Mouse (Mus musculus) hindbrain, embryonic 10.5 days (tissue): ENCODE data around the gene Bahcc1. TPM values are rescaled to one million over a fixed set of nuclear protein-coding genes. Genes with fewer than 3 reads are reported as not detected.

Experiments used
- DNase-seq: peaks from one replicate; pipeline ENCODE4 v3.0.0-alpha.2; 2017; ENCODE audit warnings: low spot score
- H3K27ac ChIP-seq: fragments of 300-500 bp; sonication (generic); 2 replicates; pipeline ENCODE4 v1.5.1; 2016; ENCODE audit warnings: mild to moderate bottlenecking, moderate library complexity
- H3K27me3 ChIP-seq: fragments of 300-500 bp; sonication (generic); 2 replicates; pipeline ENCODE4 v1.6.1; 2016; ENCODE audit warnings: mild to moderate bottlenecking; ENCODE audit not compliant: poor library complexity, insufficient read depth, severe bottlenecking
- H3K36me3 ChIP-seq: fragments of 300-500 bp; sonication (generic); 2 replicates; pipeline ENCODE4 v1.6.1; 2016; ENCODE audit warnings: mild to moderate bottlenecking, moderate library complexity
- H3K4me1 ChIP-seq: fragments of 300-500 bp; sonication (generic); replicated peaks from 2 replicates; pipeline ENCODE4 v1.6.1; 2016; ENCODE audit warnings: mild to moderate bottlenecking
- H3K4me3 ChIP-seq: fragments of 300-500 bp; sonication (generic); 2 replicates; pipeline ENCODE4 v1.5.1; 2016; ENCODE audit warnings: mild to moderate bottlenecking, moderate library complexity
- H3K9me3 ChIP-seq: fragments of 300-500 bp; sonication (generic); 2 replicates; pipeline ENCODE4 v1.6.1; 2016; ENCODE audit warnings: mild to moderate bottlenecking, moderate library complexity
- WGBS: fragments of 180-500 bp; shearing (Covaris S2); methylation state at CpG from one replicate; pipeline ENCODE4 v1.1.7; 2016; 5-methylcytosine and 5-hydroxymethylcytosine counted together
- polyA plus RNA-seq: library from polyadenylated mRNA; unstranded; fragments of >200 nt; fragmentation: Nextera tagmentation; extraction: Ambion mirVana; gene quantifications from 2 replicates; pipeline ENCODE4 v1.2.1, GENCODE M21; 2016

Gene Bahcc1
- polyA plus RNA-seq, 1 experiment from 2014 or later: 17.0 TPM

DNA sequence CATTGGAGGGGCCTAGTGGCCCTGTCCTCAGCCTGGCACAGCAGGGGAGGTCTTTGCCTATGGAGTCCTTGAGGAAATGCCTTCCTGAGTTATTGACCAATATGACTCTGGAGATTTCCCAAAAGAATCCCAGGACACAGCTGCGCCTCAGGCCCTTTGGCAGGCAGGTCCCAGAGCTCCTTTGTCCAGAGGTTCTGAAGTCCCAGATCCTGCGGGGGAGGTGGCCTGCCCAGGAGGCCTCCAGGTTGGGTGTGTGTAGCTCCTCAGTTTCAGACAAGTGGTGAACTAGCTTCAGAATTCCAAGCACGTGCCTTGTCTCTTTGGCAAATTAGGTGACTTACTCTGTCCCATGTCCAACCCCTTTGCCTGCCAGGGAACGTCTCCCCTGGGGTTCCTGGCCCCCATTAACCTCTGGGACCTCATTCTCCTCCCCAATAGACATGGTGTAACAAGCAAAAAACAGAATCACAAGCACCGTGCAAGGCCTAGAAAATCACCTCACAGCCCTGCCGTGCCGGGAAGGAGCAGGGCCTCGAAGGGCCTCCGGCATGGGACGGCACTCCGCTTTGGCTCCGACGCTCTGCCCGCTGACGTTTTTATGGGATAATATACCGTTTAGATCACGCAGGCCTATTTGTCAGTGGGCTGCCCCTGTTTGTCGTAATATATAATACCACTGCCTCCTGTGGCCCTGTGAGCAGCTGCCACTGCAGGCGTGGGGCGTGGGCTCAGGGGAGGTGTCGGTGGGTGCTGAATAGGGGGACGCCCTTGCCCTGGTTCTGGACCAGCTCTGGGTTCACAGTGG, 10.2 kb downstream of the Bahcc1 start:
- no peak for DNase-seq
- Histone ChIP-seq H3K4me3 (peak overlapping the region; percentile 33), H3K27ac (peak overlapping the region; percentile 100), H3K4me1 (peaks cover 96% of the 10 kb centered on the region), H3K27me3 (no peaks in the 10 kb centered on the region), H3K9me3 (no peaks in the 10 kb centered on the region), H3K36me3 (peaks cover 42% of the 10 kb centered on the region)
- 52% methylated on average over 22 of the region's 22 CpGs for WGBS

DNA sequence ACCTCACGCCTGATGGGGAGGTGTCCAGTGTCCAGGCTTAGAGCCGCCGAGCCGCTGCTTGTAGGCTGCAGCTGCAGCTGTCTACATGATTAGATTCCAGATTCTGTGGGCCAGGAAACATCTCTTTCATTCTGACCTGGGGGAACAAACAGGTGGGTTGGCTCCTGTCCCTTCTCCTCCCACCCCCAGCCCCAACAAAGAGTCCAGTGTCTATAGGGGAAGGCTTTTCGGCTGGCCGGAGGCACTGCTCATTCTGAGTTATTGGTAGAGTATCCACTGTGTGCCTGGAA, 10.7 kb downstream of the Bahcc1 start:
- H3K27ac ChIP-seq: peak overlapping the region; percentile 100
- 63% methylated on average over 6 of the region's 6 CpGs for WGBS
- DNase-seq: no peak

DNA sequence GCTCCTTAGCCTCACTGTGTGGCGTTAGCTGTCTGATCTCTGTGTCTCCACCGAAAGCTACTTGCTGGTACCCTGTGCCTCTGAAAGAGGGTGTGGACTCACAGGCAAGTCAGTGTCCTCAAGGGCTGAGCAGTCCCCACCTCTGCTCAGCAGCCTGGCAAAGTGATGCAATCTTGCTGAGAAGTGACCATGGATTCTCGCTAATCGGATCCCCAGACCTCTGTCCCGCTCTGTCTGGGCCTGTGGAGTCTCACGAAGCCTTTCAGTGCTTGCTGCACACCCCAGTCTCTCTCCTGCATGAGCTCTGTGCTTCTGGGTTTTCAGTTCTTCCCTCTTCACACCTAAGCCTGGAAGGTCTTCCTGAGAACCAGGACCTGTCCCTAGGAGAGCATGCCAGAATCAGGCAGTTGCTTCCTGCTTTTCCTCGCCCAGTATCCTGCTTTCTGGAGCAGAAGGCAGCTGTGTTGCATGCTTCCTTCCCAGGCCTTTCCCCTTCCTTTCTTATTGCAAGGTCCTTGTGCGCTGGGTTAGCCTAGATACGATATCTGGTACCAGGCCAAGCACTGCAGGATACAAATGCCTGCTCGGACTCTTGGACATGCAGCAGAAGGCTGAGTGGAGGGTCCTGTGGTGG, 15.5 kb downstream of the Bahcc1 start:
- peaks cover 84% of the 10 kb centered on the region for H3K36me3 ChIP-seq

More for the DNA sequence above, 10.7 kb downstream of the Bahcc1 start:
- peaks cover 97% of the 10 kb centered on the region for H3K4me1 ChIP-seq
- no peaks in the 10 kb centered on the region for H3K27me3 ChIP-seq
- peaks cover 47% of the 10 kb centered on the region for H3K36me3 ChIP-seq
- H3K4me3 ChIP-seq: peak overlapping the region; percentile 33
- H3K9me3 ChIP-seq: no peaks in the 10 kb centered on the region

DNA sequence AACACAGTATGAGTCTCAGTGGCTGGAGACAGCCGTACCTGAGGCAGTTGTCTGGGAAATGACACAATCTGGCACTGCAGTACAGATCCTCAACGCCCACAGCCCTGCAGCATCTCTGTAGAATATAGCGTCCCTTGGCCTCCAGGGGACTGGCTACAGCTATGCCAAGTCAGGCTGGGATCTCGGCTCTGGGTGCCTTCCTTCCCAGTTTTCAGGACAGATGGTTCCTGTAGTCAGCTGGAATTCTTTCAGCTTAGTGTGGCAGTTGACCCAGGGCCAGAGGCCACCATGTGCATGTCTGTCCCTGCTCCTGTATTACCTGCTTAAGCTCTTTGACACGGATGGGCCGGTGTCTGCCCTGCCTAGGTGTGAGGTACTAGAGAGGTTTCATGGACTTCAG, 16.2 kb downstream of the Bahcc1 start:
- no peaks in the 10 kb centered on the region for H3K9me3 ChIP-seq
- H3K27ac ChIP-seq: peak overlapping the region; percentile 36
- H3K36me3 ChIP-seq: peaks cover 85% of the 10 kb centered on the region
- no peak for DNase-seq
- WGBS: 83% methylated on average over 6 of the region's 6 CpGs
- H3K4me1 ChIP-seq: peaks cover 94% of the 10 kb centered on the region
- no peak overlapping the region for H3K4me3 ChIP-seq
- H3K27me3 ChIP-seq: no peaks in the 10 kb centered on the region

More for the DNA sequence above, 15.5 kb downstream of the Bahcc1 start:
- DNase-seq: no peak
- Histone ChIP-seq H3K9me3 (no peaks in the 10 kb centered on the region), H3K27me3 (no peaks in the 10 kb centered on the region), H3K4me3 (no peak overlapping the region), H3K27ac (peak overlapping the region; percentile 36), H3K4me1 (peaks cover 94% of the 10 kb centered on the region)
- WGBS: 82% methylated on average over 10 of the region's 10 CpGs

DNA sequence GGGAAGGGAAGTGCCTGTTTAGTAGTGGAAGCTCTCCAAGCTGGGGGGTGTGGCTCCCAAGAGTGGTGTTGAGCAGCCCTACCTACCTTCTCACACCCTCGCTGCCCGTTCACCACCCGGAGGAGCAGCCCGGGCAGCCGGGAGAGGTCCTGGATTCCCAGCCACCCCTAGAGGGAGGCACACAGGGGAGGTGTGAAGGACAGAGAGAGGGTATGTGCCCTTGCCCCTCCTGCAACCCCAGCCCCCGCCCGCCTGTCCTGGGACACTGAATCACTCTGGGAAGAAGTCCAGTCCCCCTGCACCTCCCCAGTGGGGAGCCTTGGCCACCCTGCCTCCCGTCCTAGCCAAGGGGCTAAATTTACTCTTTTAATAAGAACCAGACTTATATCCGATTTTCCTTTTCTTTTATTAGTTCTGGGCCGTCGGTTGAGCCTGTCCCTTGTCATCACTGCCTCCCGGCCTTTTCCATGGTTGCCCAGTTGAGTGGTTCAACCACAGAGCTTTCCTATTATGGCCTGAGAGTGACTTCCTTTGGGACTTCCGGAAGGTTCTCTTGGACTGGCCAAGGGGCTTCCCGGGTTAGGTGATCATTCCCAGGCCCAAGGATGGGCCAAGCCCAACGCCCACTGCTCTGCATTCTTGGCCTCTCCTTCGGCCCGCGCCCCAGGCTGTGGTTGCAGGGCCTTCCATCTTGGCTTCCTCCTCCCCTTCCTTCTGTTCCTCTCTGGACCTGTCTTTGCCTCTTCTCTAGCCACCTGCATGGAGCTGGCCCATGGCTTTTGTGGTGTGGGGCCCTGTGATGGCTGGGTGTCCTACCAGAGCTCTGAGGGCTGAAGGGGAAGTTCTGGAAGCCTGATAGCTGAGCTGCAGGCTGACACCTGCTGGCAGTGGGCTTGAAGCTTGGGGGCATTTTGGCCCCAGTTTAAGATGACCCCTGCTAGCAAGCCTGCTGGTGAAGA, 18.5 kb downstream of the Bahcc1 start:
- Histone ChIP-seq H3K27ac (peak overlapping the region; percentile 79), H3K27me3 (no peaks in the 10 kb centered on the region), H3K4me3 (peak overlapping the region; percentile 18; the same call in 1 of the 2 replicates), H3K36me3 (peaks cover 69% of the 10 kb centered on the region), H3K4me1 (peaks cover 95% of the 10 kb centered on the region), H3K9me3 (no peaks in the 10 kb centered on the region)
- whole genome bisulfite sequencing: 77% methylated on average over 18 of the region's 18 CpGs
- no peak for DNase-seq

DNA sequence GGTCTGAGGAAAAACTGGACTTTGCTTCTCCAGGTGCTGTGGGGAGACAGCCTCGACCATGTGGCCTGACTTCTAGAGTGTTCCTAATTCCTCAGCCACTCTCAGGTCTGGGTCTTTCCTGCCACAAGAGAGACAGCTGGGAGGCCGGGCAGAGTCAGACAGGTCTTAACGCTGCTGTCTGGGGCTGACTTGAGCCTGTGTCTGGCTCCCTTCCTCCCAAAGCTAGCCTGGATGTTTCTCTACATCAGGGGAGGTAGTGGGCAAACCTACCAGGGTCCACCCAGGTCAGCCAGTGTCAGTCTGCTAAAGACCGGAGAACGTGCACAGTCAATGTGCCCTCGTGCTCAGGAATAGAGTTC, 19.2 kb downstream of the Bahcc1 start:
- peaks cover 95% of the 10 kb centered on the region for H3K4me1 ChIP-seq
- H3K27me3 ChIP-seq: no peaks in the 10 kb centered on the region
- no peaks in the 10 kb centered on the region for H3K9me3 ChIP-seq
- H3K36me3 ChIP-seq: peaks cover 68% of the 10 kb centered on the region
- 42% methylated on average over 6 of the region's 6 CpGs for WGBS
- peak overlapping the region; percentile 79 for H3K27ac ChIP-seq
- DNase-seq: no peak
- no peak overlapping the region for H3K4me3 ChIP-seq

DNA sequence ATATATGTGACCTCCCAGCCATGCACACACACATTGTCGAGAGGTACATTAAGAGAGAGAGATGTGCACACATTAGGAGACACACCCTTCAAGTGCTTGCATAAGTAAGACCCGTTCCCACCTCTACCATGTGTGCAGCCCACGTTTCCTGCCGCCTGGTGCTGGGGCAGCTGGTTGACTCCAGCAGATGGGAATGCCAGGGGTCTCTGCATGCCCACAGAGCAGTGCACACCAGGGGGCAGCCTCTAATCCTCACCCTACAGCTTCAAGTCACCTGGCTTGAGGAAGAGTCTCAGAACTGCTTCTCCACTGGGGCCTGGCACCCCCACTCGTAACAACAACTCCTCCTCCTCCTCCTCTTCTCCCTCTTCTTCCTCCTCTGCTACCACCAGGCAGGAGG, 19.7 kb downstream of the Bahcc1 start:
- Histone ChIP-seq H3K27me3 (no peaks in the 10 kb centered on the region), H3K4me3 (peak overlapping the region; percentile 24), H3K36me3 (peaks cover 70% of the 10 kb centered on the region), H3K9me3 (no peaks in the 10 kb centered on the region), H3K27ac (peak overlapping the region; percentile 79), H3K4me1 (peaks cover 95% of the 10 kb centered on the region)
- WGBS: 22% methylated on average over 5 of the region's 5 CpGs
- DNase-seq: no peak

DNA sequence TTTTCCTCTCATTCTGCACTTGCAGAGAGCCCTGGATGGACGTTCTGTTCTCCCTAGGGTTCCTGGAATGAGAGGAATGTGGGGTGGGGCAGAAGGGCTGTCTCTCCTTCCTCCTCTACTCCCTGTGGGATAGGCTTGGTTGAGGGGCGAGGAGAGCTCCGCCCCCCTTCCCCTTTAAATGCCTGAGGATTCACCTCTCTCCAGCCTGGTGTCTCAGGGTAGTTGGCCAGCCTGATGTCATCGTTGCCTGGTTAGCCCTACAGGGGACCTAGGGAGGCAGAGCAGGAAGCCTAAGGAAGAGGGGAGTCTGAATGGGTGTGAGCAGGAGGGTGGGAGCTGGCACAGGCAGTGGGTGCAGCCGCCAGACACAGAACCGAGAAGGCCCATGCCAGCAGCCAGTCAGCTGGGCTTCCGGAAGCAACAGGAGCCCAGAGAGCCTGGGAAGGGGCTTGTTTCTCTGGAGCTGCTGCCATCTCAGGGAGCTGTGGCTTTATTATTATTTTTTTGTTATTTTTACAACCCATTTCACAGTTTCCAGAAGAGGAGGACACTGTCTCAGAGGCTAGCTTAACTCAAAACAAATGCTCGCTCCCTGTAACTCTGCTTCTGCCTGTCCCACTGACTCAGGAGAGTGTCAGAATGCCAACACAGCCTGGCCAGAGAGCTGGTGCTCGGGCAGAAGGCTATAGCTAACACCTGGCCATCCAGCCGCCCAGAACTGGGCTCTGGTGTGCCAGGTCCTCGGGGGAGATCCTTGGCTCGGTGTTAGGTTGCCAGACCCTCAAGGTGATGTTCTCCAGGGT, 20.3 kb downstream of the Bahcc1 start:
- Histone ChIP-seq H3K27me3 (no peaks in the 10 kb centered on the region), H3K4me1 (peaks cover 96% of the 10 kb centered on the region), H3K4me3 (peak overlapping the region; percentile 24), H3K9me3 (no peaks in the 10 kb centered on the region), H3K27ac (peak overlapping the region; percentile 79), H3K36me3 (peaks cover 70% of the 10 kb centered on the region)
- 50% methylated on average over 12 of the region's 12 CpGs for WGBS
- no peak for DNase-seq

DNA sequence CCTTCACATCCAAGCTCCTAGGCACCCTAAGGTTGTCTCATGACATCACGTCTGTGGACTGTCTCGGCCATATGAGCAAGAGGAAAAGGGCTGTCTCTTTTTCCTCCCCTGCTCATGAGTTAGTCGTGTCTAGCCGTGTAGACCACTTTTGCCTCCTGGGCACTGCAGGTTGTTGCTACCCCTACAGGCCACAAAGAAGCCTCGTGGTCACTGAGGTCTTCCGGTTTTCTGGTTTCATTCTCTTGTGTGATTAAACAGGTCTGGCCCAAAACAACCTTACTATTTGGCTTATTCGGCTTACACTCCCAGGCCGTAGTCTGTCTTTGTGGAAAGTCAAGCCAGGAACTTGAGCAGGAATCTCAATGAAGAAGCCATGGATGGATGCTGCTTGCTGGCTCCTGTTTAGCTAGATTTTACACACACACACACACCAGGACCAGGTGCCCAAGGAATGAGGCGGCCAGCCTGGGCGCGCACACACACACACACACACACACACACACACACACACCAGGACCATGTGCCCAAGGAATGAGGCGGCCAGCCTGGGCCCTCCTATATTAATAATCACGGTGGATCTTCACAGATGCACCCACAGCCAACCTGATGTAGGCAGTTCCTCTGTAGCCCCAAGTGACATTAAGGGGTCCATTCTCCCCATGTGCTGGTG, 21.0 kb downstream of the Bahcc1 start:
- H3K4me1 ChIP-seq: peaks cover 96% of the 10 kb centered on the region
- H3K27ac ChIP-seq: peak overlapping the region; percentile 79
- no peaks in the 10 kb centered on the region for H3K9me3 ChIP-seq
- DNase-seq: no peak
- H3K4me3 ChIP-seq: no peak overlapping the region; the same call in 1 of the 2 replicates
- WGBS: 87% methylated on average over 13 of the region's 13 CpGs
- no peaks in the 10 kb centered on the region for H3K27me3 ChIP-seq
- H3K36me3 ChIP-seq: peaks cover 63% of the 10 kb centered on the region

DNA sequence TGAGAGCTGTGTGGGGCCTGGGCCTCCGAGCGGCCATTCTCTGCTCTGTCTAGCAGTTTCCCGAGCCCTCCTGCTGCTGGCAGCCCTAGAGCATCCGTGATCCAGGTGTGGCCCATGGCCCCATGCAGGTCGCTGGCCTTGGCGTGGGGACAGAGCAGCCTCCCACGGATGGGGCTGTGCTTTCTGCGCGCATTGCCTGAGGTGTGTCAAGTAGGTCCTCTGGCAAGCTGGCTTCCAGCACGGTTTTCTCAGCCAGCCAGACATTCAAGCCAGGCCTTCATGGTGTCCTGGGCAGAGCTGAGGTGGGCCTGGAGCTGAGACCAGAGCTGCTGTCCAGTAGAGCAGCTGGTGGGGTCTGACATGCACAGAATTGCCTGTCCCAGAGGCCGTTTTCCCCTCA, 21.7 kb downstream of the Bahcc1 start:
- peaks cover 96% of the 10 kb centered on the region for H3K4me1 ChIP-seq
- H3K27me3 ChIP-seq: no peaks in the 10 kb centered on the region
- H3K27ac ChIP-seq: peak overlapping the region; percentile 76
- WGBS: 66% methylated on average over 11 of the region's 11 CpGs
- H3K4me3 ChIP-seq: no peak overlapping the region
- H3K36me3 ChIP-seq: peaks cover 63% of the 10 kb centered on the region
- no peak for DNase-seq
- no peaks in the 10 kb centered on the region for H3K9me3 ChIP-seq

DNA sequence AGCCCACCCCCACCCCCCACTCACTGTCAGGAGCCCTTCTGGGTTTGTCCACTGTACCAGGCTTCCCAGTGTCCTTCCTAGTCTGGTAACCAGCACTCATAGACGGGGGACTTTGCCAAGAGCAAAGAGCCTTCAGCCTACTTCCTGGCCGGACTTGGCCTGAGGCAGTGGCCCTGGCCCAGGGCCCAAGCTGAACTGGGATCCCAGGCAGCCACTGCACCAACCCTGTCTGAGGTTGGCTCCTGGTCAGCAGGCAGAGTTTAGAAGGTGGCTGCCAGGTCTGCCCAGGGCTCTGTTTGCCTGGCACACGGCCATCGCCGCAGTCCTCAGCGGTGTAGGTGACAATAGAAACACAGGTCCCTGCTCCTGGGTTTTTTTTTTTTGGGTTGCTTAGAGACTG, 22.3 kb downstream of the Bahcc1 start:
- no peak for DNase-seq
- Histone ChIP-seq H3K36me3 (peaks cover 67% of the 10 kb centered on the region), H3K27me3 (no peaks in the 10 kb centered on the region), H3K4me1 (peaks cover 100% of the 10 kb centered on the region), H3K9me3 (no peaks in the 10 kb centered on the region), H3K27ac (peak overlapping the region; percentile 76), H3K4me3 (peak overlapping the region; percentile 20; the same call in 1 of the 2 replicates)
- 83% methylated on average over 6 of the region's 6 CpGs for WGBS

DNA sequence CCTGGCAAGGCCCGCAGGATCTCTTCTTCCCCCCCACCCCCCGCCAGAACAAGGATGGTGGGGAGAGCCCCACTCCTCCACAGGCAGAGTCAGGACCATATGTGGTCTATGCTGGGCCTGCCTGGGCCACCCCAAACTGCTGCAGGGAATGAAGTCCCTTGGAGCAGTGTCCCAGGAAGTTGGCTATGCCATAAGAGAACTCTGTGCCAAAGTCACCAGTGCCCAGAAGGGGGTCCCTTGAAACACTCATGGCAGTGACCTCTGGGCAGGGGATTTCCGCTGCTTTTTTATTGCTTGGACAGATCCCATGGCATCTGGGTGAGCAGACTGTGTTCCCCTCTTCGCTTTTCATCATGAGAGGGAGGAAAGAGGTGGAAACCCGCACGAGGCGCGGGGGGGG, 22.8 kb downstream of the Bahcc1 start:
- Histone ChIP-seq H3K9me3 (no peaks in the 10 kb centered on the region), H3K36me3 (peaks cover 67% of the 10 kb centered on the region), H3K4me3 (peak overlapping the region; percentile 20; the same call in 1 of the 2 replicates), H3K4me1 (peaks cover 100% of the 10 kb centered on the region), H3K27me3 (no peaks in the 10 kb centered on the region), H3K27ac (peak overlapping the region; percentile 76)
- DNase-seq: no peak
- 61% methylated on average over 7 of the region's 8 CpGs for WGBS
